Mouse (Mus musculus) gastrocnemius, postnatal 14 days (tissue): ENCODE measurements around the gene Zfp384. TPM values are rescaled to one million over a fixed set of nuclear protein-coding genes. Genes with fewer than 3 reads are reported as not detected.
A peak's percentile ranks its signal among the peaks of the same experiment; 100 is the strongest.

ENCODE experiments used
- DNase-seq: peaks from one replicate; pipeline ENCODE4 v3.0.0; 2021; ENCODE audit warnings: mixed read lengths
- intact Hi-C: fragments of 180-260 bp; cut with DNase I; formaldehyde crosslinking; loops from one replicate; pipeline ENCODE4 v1.15.1; 2025; ENCODE audit warnings: low total_unique reads
- total RNA-seq, 2 experiments: library from RNA; stranded (reverse); gene quantifications; 2 replicates each; pipeline ENCODE4 v1.2.3; 2021

Gene Zfp384
- total RNA-seq, 2 experiments from 2014 or later, result 20.1 to 20.7 TPM

GRCm38 (mm10) chr6:125071896-125072279, 62.9 kb downstream of the Zfp384 start:
- DNase-seq, result no peak

GRCm38 (mm10) chr6:125073825-125074224, 64.9 kb downstream of the Zfp384 start:
- no peak for DNase-seq
- intact Hi-C loops, result no loop called here

More at GRCm38 (mm10) chr6:125071896-125072279, 62.9 kb downstream of the Zfp384 start:
- intact Hi-C loops, result no loop called here

- intact Hi-C loops, result loop anchor here (5.0 kb wide), 1 partner anchor 179 kb away; no protein-coding TSS in a partner anchor
- peak; percentile 17 for DNase-seq
Measured at GRCm38 (mm10) chr6:125081394-125081793, 72.4 kb downstream of the Zfp384 start.

- DNase-seq, result peak; percentile 93
- intact Hi-C loops, result loop anchor here (5.0 kb wide), 1 partner anchor 180 kb away; no protein-coding TSS in a partner anchor
Measured at GRCm38 (mm10) chr6:125081797-125082560, 73.0 kb downstream of the Zfp384 start.

- intact Hi-C loops, result loop anchor here (5.0 kb wide), 1 partner anchor 181 kb away; no protein-coding TSS in a partner anchor
- DNase-seq, result no peak
Measured at GRCm38 (mm10) chr6:125082801-125083386, 73.9 kb downstream of the Zfp384 start.

- DNase-seq, result peak; percentile 52
- intact Hi-C loops, result loop anchor here (2.0 to 5.0 kb wide), 2 partner anchors 38 to 182 kb away; no protein-coding TSS in a partner anchor
Measured at GRCm38 (mm10) chr6:125084424-125084823, 75.5 kb downstream of the Zfp384 start.

Other genes starting within 250 kb of the Zfp384 start
- 1 to 10 TPM; 1.9 to 2.3 TPM for gene Eno2, start 239.5 kb upstream of the Zfp384 start, total RNA-seq
- gene Lrrc23, start 229.4 kb upstream of the Zfp384 start, total RNA-seq, result not detected
- 1 to 10 TPM; 3.7 to 4.8 TPM for gene Spsb2, start 200.5 kb upstream of the Zfp384 start, total RNA-seq
- gene Tpi1, start 194.8 kb upstream of the Zfp384 start, total RNA-seq, result 1,000 to 10,000 TPM; 2,868 to 2,952 TPM
- 10 to 100 TPM; 55.3 to 61.9 TPM for gene Usp5, start 179.7 kb upstream of the Zfp384 start, total RNA-seq
- gene Cdca3, start 179.6 kb upstream of the Zfp384 start, total RNA-seq, result 1 to 10 TPM; 4.6 to 5.0 TPM
- gene Gnb3, start 168.9 kb upstream of the Zfp384 start, total RNA-seq, result 1 to 10 TPM; 6.6 to 7.0 TPM
- 10 to 100 TPM; 19.7 to 24.2 TPM for gene P3h3, start 151.4 kb upstream of the Zfp384 start, total RNA-seq
- under 1 TPM; 0.33 to 0.45 TPM for gene Gpr162, start 145.2 kb upstream of the Zfp384 start, total RNA-seq
- gene Cd4, start 120.9 kb upstream of the Zfp384 start, total RNA-seq, result under 1 TPM; 0.27 to 0.51 TPM
- gene Lag3, start 97.4 kb upstream of the Zfp384 start, total RNA-seq, result under 1 TPM; 0.43 to 0.62 TPM
- 100 to 1,000 TPM; 225 to 266 TPM for gene Ptms, start 89.0 kb upstream of the Zfp384 start, total RNA-seq
- gene Mlf2, start 77.8 kb upstream of the Zfp384 start, total RNA-seq, result 100 to 1,000 TPM; 250 to 257 TPM
- 100 to 1,000 TPM in 1 of 2 experiments, 10 to 100 TPM in 1; 99.1 to 100 TPM for gene Cops7a, start 43.6 kb upstream of the Zfp384 start, total RNA-seq
- under 1 TPM; 0.16 to 0.72 TPM for gene Pianp, start 12.5 kb upstream of the Zfp384 start, total RNA-seq
- 10 to 100 TPM; 29.6 TPM for gene Ing4, start 30.6 kb downstream of the Zfp384 start, total RNA-seq
- 1 to 10 TPM; 1.4 to 2.5 TPM for gene Acrbp, start 40.5 kb downstream of the Zfp384 start, total RNA-seq
- gene Lpar5, start 58.8 kb downstream of the Zfp384 start, total RNA-seq, result under 1 TPM in 1 of 2 experiments, not detected in 1; 0.24 TPM
- gene Chd4, start 86.8 kb downstream of the Zfp384 start, total RNA-seq, result 10 to 100 TPM; 75.1 to 84.3 TPM
- 10 to 100 TPM; 16.0 to 20.4 TPM for gene Nop2, start 122.8 kb downstream of the Zfp384 start, total RNA-seq
- 10 to 100 TPM; 24.0 to 28.7 TPM for gene Iffo1, start 136.1 kb downstream of the Zfp384 start, total RNA-seq
- over 10,000 TPM in 1 of 2 experiments, 1,000 to 10,000 TPM in 1; 9,479 to 10,041 TPM for gene Gapdh, start 157.3 kb downstream of the Zfp384 start, total RNA-seq
- gene Ncapd2, start 182.6 kb downstream of the Zfp384 start, total RNA-seq, result 10 to 100 TPM; 18.4 to 18.7 TPM
- gene Mrpl51, start 182.7 kb downstream of the Zfp384 start, total RNA-seq, result 100 to 1,000 TPM; 214 to 227 TPM
- gene Vamp1, start 206.4 kb downstream of the Zfp384 start, total RNA-seq, result 10 to 100 TPM; 10.7 to 11.3 TPM
- gene Tapbpl, start 222.7 kb downstream of the Zfp384 start, total RNA-seq, result 1 to 10 TPM; 2.2 to 2.3 TPM
- gene Cd27, start 227.9 kb downstream of the Zfp384 start, total RNA-seq, result under 1 TPM in 1 of 2 experiments, not detected in 1; 0.16 TPM